Mouse (Mus musculus): ENCODE measurements around the gene Hist1h2ah.
"Not testable (repeated sequence)": the region's sequence is repeated elsewhere in the genome, so short reads cannot be mapped to it uniquely, and the experiment has no call there.

Hist1h2ah gene

GRCm38 (mm10) chr13:22035267-22036148, at the start of gene Hist1h2ah, which contains the start of gene Hist1h2bk:
Hist1h2ah (minus strand) TSS chr13:22035568.
Hist1h2bk (plus strand) TSS chr13:22035870.
- DNase-seq (ENCODE audit: extremely low read depth, low read depth), result peak; percentile 99

- not testable (repeated sequence) for DNase-seq (ENCODE audit: extremely low read depth, low read depth)
These were observed 48.8 kb upstream of the Hist1h2ah start, which contains the start of gene Vmn1r188 for GRCm38 (mm10) chr13:22084140-22084539. Vmn1r188 (plus strand) TSS chr13:22084440.

- DNase-seq (ENCODE audit: extremely low read depth, low read depth), result no peak
These were observed 28.1 kb upstream of the Hist1h2ah start for GRCm38 (mm10) chr13:22063468-22063867.

GRCm38 (mm10) chr13:22061422-22061821, 26.1 kb upstream of the Hist1h2ah start:
- no peak for DNase-seq (ENCODE audit: extremely low read depth, low read depth)

GRCm38 (mm10) chr13:22053754-22054153, 18.4 kb upstream of the Hist1h2ah start:
- DNase-seq (ENCODE audit: extremely low read depth, low read depth), result no peak

GRCm38 (mm10) chr13:22051523-22051859, 16.1 kb upstream of the Hist1h2ah start:
- DNase-seq (ENCODE audit: extremely low read depth, low read depth), result no peak

- peak; percentile 83 for DNase-seq (ENCODE audit: extremely low read depth, low read depth)
These were observed 15.5 kb upstream of the Hist1h2ah start for GRCm38 (mm10) chr13:22050591-22051522.

- no peak for DNase-seq (ENCODE audit: extremely low read depth, low read depth)
These were observed 14.5 kb upstream of the Hist1h2ah start for GRCm38 (mm10) chr13:22049737-22050440.

GRCm38 (mm10) chr13:22049041-22049440, 13.7 kb upstream of the Hist1h2ah start:
- DNase-seq (ENCODE audit: extremely low read depth, low read depth), result no peak

GRCm38 (mm10) chr13:22045311-22045710, 9.9 kb upstream of the Hist1h2ah start:
- no peak for DNase-seq (ENCODE audit: extremely low read depth, low read depth)

GRCm38 (mm10) chr13:22044432-22045155, 9.2 kb upstream of the Hist1h2ah start:
- no peak for DNase-seq (ENCODE audit: extremely low read depth, low read depth)

- DNase-seq (ENCODE audit: extremely low read depth, low read depth), result peak; percentile 72
These were observed 8.4 kb upstream of the Hist1h2ah start for GRCm38 (mm10) chr13:22043503-22044431.

- DNase-seq (ENCODE audit: extremely low read depth, low read depth), result peak; percentile 99
These were observed 7.5 kb upstream of the Hist1h2ah start, which contains the start of the genes Hist1h2ag and Hist1h2bj for GRCm38 (mm10) chr13:22042568-22043502. Hist1h2ag (minus strand) TSS chr13:22042944. Hist1h2bj (plus strand) TSS chr13:22043214.

- no peak for DNase-seq (ENCODE audit: extremely low read depth, low read depth)
These were observed 6.5 kb upstream of the Hist1h2ah start for GRCm38 (mm10) chr13:22041651-22042567.

- peak; percentile 89 for DNase-seq (ENCODE audit: extremely low read depth, low read depth)
These were observed 5.8 kb upstream of the Hist1h2ah start, which contains the start of gene Hist1h4i for GRCm38 (mm10) chr13:22041142-22041536. Hist1h4i (minus strand) TSS chr13:22041362.

- peak; percentile 86 for DNase-seq (ENCODE audit: extremely low read depth, low read depth)
These were observed 5.2 kb upstream of the Hist1h2ah start for GRCm38 (mm10) chr13:22040464-22041141.

Data from MEL-GATA-1-ER (cell line).